ENCODE assay signal across 11 mouse cellular contexts in genomic region chr1:152139496-152139895, GRCm38 (mm10). TPM values are rescaled to one million over a fixed set of nuclear protein-coding genes. Genes with fewer than 3 reads are reported as not detected.
DNase-seq lines count a peak whose midpoint lies in the region.
"Had no signal": no experiment of that assay in that cellular context is flagged by ENCODE, and none has a peak within 500 bp of the region (broad histone marks: within the 10 kb centered on the region; RNA-seq: fewer than 3 reads in every experiment).

No protein-coding gene starts in this region.

- peak; percentile 9 for DNase-seq in gastrocnemius, postnatal 14 days
- DNase-seq in gastrocnemius, postnatal 4 days (ENCODE audit: low spot score in 2 of 2), result no peak
- peak; percentile 47 for DNase-seq in kidney, postnatal 10 days
- no peak for DNase-seq in kidney, adult 18-20 months
- peak; percentile 35 for DNase-seq in adrenal gland, postnatal 10 days
- DNase-seq in heart, postnatal 14 days, result peak; percentile 28
- DNase-seq in ovary, adult 18-20 months (ENCODE audit: low spot score), result no peak
- DNase-seq in cerebellum, postnatal 10 days, result no peak
- DNase-seq: cerebellum, adult 18-20 months; lung, adult 2 months; lung, postnatal 4 days had no signal

- intact Hi-C loops in gastrocnemius, postnatal 14 days (cut with DNase I; ENCODE audit: low total_unique reads), result no loop called here
- intact Hi-C loops in heart, postnatal 14 days (cut with DNase I), result no loop called here

RNA-seq across cellular contexts. Expression of gene 1700025G04Rik, which starts 49.6 kb away (rescaled TPM):
- 10 to 100 TPM; 50.2 to 53.4 TPM for total RNA-seq in gastrocnemius, postnatal 14 days (2021)
- 10 to 100 TPM; 68.5 to 84.0 TPM for total RNA-seq in gastrocnemius, postnatal 4 days (2021)
- total RNA-seq in adrenal gland, postnatal 10 days (2021), result 10 to 100 TPM; 58.3 to 68.1 TPM
- total RNA-seq in heart, postnatal 14 days (2021), result 10 to 100 TPM; 41.5 to 44.4 TPM

Comparison
In these comparisons a context has a peak if more than half of its experiments do, and no peak if none do; other contexts are left out.
1. DNase-seq: peak in gastrocnemius, postnatal 14 days (single experiment), kidney, postnatal 10 days (single experiment), adrenal gland, postnatal 10 days (single experiment) and heart, postnatal 14 days (2 of 2); none in gastrocnemius, postnatal 4 days (0 of 2), kidney, adult 18-20 months (single experiment), ovary, adult 18-20 months (single experiment) and cerebellum, postnatal 10 days (0 of 2).